Mouse (Mus musculus) midbrain, embryonic 14.5 days (tissue): ENCODE data around the gene Slc16a9. TPM values are rescaled to one million over a fixed set of nuclear protein-coding genes. Genes with fewer than 3 reads are reported as not detected.

Source experiments
- ATAC-seq: fragments of 200-750 bp; cut with Nextera tagmentation; 2 replicates; pipeline ENCODE4 v1.8.0; 2017; ENCODE audit warnings: moderate number of reproducible peaks, moderate library complexity; ENCODE audit not compliant: low FRiP score, low TSS enrichment
- DNase-seq: peaks from one replicate; pipeline ENCODE4 v3.0.0-alpha.2; 2015
- H3K27ac ChIP-seq: fragments of 300-500 bp; sonication (generic); replicated peaks from 2 replicates; pipeline ENCODE4 v1.5.1; 2014; ENCODE audit warnings: mild to moderate bottlenecking, low read depth, low read length, moderate library complexity
- H3K27me3 ChIP-seq: fragments of 300-500 bp; sonication (generic); 2 replicates; pipeline ENCODE4 v1.6.1; 2014; ENCODE audit warnings: low read length, control low read depth, mixed read lengths; ENCODE audit not compliant: control insufficient read depth, insufficient read depth
- H3K36me3 ChIP-seq: fragments of 300-500 bp; sonication (generic); 2 replicates; pipeline ENCODE4 v1.6.1; 2014; ENCODE audit warnings: low read length, control low read depth; ENCODE audit not compliant: control insufficient read depth, insufficient read depth
- H3K4me1 ChIP-seq: fragments of 300-500 bp; sonication (generic); 2 replicates; pipeline ENCODE4 v1.6.1; 2014; ENCODE audit warnings: mild to moderate bottlenecking, antibody characterized with exemption, low read length, control low read depth; ENCODE audit not compliant: control insufficient read depth, insufficient read depth
- H3K4me2 ChIP-seq: fragments of 300-500 bp; sonication (generic); 2 replicates; pipeline ENCODE4 v1.6.1; 2014; ENCODE audit warnings: mild to moderate bottlenecking, low read length, moderate library complexity
- H3K4me3 ChIP-seq: fragments of 300-500 bp; sonication (generic); replicated peaks from 2 replicates; pipeline ENCODE4 v1.5.1; 2014; ENCODE audit warnings: low read depth, low read length
- H3K9ac ChIP-seq: fragments of 300-500 bp; sonication (generic); replicated peaks from 2 replicates; pipeline ENCODE4 v1.6.1; 2014; ENCODE audit warnings: mild to moderate bottlenecking, low read length, moderate library complexity
- H3K9me3 ChIP-seq: fragments of 300-500 bp; sonication (generic); 2 replicates; pipeline ENCODE4 v1.6.1; 2016; ENCODE audit warnings: low read length, control low read depth, mixed read lengths; ENCODE audit not compliant: control insufficient read depth
- WGBS: fragments of 180-500 bp; shearing (Covaris S2); extraction: QIAGEN DNeasy Blood & Tissue Kit; methylation state at CpG from one replicate; pipeline ENCODE4 v1.1.7; 2014; 5-methylcytosine and 5-hydroxymethylcytosine counted together
- polyA plus RNA-seq: library from polyadenylated mRNA; unstranded; fragments of >200 nt; fragmentation: Nextera tagmentation; extraction: Ambion mirVana; gene quantifications from 2 replicates; pipeline ENCODE4 v1.2.1, GENCODE M21; 2014

Gene Slc16a9
- polyA plus RNA-seq, 1 experiment from 2014 or later: 1.1 TPM

GRCm38 (mm10) chr10:70287825-70288235 lies 42.9 kb downstream of the Slc16a9 start:
- peaks cover 20% of the 10 kb centered on the region; the same call in 1 of the 2 replicates for H3K4me1 ChIP-seq
- 33% methylated on average over 9 of the region's 9 CpGs for WGBS
- DNase-seq: peak; percentile 64
- no peaks in the 10 kb centered on the region for H3K27me3 ChIP-seq
- no peak overlapping the region for H3K4me2 ChIP-seq
- no peaks in the 10 kb centered on the region for H3K9me3 ChIP-seq
- no peak overlapping the region for H3K4me3 ChIP-seq
- no peak overlapping the region for H3K27ac ChIP-seq
- ATAC-seq: no peak
- no peaks in the 10 kb centered on the region for H3K36me3 ChIP-seq
- H3K9ac ChIP-seq: no peak overlapping the region

DNA sequence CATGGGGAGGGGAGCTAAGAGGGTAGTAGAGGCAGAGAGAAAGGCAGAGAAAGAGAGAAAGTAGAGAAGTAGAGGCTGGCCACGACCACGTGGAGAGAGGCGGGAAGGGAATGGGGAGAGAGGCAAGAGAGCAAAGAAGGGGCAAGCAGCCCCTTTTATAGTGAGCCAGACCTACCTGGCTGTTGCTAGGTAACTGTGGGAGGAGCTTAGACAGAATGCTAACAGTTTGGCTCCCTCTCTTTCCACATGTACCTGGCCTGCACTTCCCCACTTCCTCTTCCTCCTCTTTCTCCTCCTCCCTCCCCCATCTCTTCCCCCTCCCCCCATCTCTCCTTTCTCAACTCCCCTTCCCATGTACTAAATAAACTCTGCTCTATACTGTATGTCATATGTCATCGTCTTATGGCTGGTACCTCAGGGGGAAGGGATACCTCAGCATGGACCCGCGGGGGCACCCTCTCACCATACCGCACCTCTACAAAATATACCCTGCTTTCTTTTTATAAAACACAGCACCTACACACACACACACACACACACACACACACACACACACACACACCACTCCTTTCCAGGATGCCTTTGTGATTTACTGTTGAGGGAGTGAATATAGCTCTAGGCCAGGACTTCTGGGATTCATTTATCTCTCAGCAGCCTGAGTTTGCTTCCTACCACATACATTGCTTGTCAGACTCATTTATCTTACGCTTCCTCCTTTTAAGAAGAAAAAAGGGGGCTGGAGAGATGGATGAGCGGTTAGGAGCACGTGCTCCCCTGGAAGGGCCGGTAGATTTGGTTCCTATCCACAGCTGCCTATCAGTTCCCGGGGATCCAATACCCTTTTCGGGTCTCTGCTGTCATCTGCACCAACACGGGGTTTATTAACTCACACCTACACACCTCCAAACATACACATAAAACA lies 43.8 kb downstream of the Slc16a9 start:
- Histone ChIP-seq H3K36me3 (no peaks in the 10 kb centered on the region), H3K4me2 (no peak overlapping the region), H3K9me3 (no peaks in the 10 kb centered on the region), H3K27me3 (no peaks in the 10 kb centered on the region), H3K4me3 (no peak overlapping the region), H3K4me1 (peaks cover 20% of the 10 kb centered on the region; the same call in 1 of the 2 replicates), H3K27ac (no peak overlapping the region), H3K9ac (no peak overlapping the region)
- no peak for DNase-seq
- ATAC-seq: no peak
- 71% methylated on average over 14 of the region's 14 CpGs for WGBS

- H3K27ac ChIP-seq: peak overlapping the region; percentile 10; the same call in 1 of the 2 replicates
- no peak overlapping the region for H3K4me3 ChIP-seq
- no peak overlapping the region for H3K9ac ChIP-seq
- H3K27me3 ChIP-seq: no peaks in the 10 kb centered on the region
- no peak overlapping the region for H3K4me2 ChIP-seq
- H3K36me3 ChIP-seq: no peaks in the 10 kb centered on the region
- peaks cover 23% of the 10 kb centered on the region; the same call in 1 of the 2 replicates for H3K4me1 ChIP-seq
- WGBS: 15% methylated on average over 7 of the region's 7 CpGs
- DNase-seq (peak; percentile 74), ATAC-seq (no peak)
- no peaks in the 10 kb centered on the region for H3K9me3 ChIP-seq
Observed at GRCm38 (mm10) chr10:70292014-70292413, 47.1 kb downstream of the Slc16a9 start.

GRCm38 (mm10) chr10:70294094-70294493 lies 49.2 kb downstream of the Slc16a9 start:
- no peaks in the 10 kb centered on the region for H3K9me3 ChIP-seq
- 71% methylated on average over 8 of the region's 8 CpGs for whole genome bisulfite sequencing
- H3K9ac ChIP-seq: no peak overlapping the region
- H3K4me2 ChIP-seq: no peak overlapping the region
- ATAC-seq (no peak), DNase-seq (no peak)
- H3K27ac ChIP-seq: no peak overlapping the region
- no peak overlapping the region for H3K4me3 ChIP-seq
- H3K4me1 ChIP-seq: peaks cover 11% of the 10 kb centered on the region; the same call in 1 of the 2 replicates
- H3K27me3 ChIP-seq: no peaks in the 10 kb centered on the region
- no peaks in the 10 kb centered on the region for H3K36me3 ChIP-seq

DNA sequence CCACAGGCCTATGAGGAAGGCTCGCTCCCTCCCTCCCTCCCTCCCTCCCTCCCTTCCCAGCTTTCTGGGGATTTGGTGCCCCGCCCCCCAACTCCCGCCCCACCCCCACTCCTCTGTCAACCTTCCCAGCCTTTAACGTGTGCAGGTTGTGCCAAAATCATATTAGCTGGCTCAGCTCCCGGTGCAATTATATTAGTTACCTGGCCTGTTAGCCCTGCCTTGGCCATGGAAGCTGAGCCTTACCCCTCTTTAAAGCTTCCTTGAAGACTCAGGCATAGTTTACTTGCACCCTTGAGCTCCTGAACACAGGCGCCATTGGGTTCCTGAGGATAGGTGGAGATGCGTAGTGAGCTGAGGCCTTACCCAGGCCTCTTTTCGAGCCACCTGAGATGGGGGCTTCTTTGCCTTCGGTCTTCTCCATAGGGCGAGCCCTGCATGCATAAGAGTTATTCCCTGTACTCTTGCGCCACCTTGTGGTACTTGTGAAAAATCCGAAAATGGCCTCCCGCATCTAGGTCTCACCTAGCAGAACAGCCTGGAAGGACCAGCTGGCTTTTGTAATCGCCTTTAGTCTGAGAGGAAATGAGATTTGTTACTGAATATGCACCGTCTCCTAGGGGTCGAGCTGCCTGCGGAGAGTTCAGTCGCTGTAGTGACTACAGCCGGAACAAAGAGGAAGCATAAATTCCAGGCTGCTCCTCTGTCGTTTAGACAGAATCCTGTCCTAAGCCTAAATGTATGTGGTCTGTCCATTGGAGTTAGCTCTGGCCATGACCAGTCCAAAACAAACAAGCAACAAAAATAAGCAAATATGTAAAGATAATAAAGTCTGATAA lies 51.8 kb downstream of the Slc16a9 start:
- 6% methylated on average over 20 of the region's 20 CpGs for WGBS
- H3K9ac ChIP-seq: 0 out of 2 replicates have a peak overlapping the region, but pooled peaks have one; percentile 23
- peaks cover 9% of the 10 kb centered on the region; the same call in 1 of the 2 replicates for H3K4me1 ChIP-seq
- DNase-seq (peak; percentile 95), ATAC-seq (peak; percentile 80)
- no peaks in the 10 kb centered on the region for H3K36me3 ChIP-seq
- H3K27me3 ChIP-seq: no peaks in the 10 kb centered on the region
- H3K4me2 ChIP-seq: peak overlapping the region; percentile 31
- no peaks in the 10 kb centered on the region for H3K9me3 ChIP-seq
- H3K27ac ChIP-seq: no peak overlapping the region; the same call in 1 of the 2 replicates
- H3K4me3 ChIP-seq: no peak overlapping the region

- no peaks in the 10 kb centered on the region for H3K9me3 ChIP-seq
- H3K4me1 ChIP-seq: 0 out of 2 replicates have a peak, but pooled peaks cover 3% of the 10 kb centered on the region
- H3K4me2 ChIP-seq: no peak overlapping the region
- H3K36me3 ChIP-seq: no peaks in the 10 kb centered on the region
- DNase-seq (no peak), ATAC-seq (no peak)
- no peak overlapping the region for H3K9ac ChIP-seq
- no peak overlapping the region for H3K4me3 ChIP-seq
- H3K27ac ChIP-seq: no peak overlapping the region
- WGBS: 89% methylated on average over 2 of the region's 2 CpGs
- H3K27me3 ChIP-seq: no peaks in the 10 kb centered on the region
Observed at GRCm38 (mm10) chr10:70299118-70299517, 54.2 kb downstream of the Slc16a9 start.

DNA sequence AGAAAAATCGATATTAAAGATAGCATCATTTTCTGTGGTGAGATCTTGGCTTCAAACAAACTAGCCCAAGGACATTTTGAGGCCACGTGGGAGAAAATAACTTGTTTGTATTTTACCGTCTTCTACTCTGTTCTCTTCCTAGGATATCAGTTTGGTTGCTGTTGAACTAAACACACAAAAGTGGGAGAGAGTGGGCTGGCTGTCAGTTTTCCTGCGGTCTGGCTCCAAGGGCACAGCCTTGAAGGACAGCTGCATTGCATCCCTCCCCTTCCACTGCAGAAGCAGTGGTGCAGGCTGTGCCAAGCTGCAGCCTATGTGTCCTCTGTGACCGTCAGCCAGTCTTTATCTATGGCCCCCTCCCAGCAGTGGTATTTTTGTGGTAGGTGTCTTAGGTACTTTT lies 54.8 kb downstream of the Slc16a9 start:
- 0 out of 2 replicates have a peak, but pooled peaks cover 3% of the 10 kb centered on the region for H3K4me1 ChIP-seq
- H3K27ac ChIP-seq: 0 out of 2 replicates have a peak overlapping the region, but pooled peaks have one; percentile 6
- ATAC-seq: no peak
- H3K9me3 ChIP-seq: no peaks in the 10 kb centered on the region
- H3K4me2 ChIP-seq: no peak overlapping the region
- 53% methylated on average over 5 of the region's 5 CpGs for WGBS
- DNase-seq: peak; percentile 33
- no peaks in the 10 kb centered on the region for H3K27me3 ChIP-seq
- H3K9ac ChIP-seq: no peak overlapping the region
- H3K36me3 ChIP-seq: no peaks in the 10 kb centered on the region
- no peak overlapping the region for H3K4me3 ChIP-seq

DNA sequence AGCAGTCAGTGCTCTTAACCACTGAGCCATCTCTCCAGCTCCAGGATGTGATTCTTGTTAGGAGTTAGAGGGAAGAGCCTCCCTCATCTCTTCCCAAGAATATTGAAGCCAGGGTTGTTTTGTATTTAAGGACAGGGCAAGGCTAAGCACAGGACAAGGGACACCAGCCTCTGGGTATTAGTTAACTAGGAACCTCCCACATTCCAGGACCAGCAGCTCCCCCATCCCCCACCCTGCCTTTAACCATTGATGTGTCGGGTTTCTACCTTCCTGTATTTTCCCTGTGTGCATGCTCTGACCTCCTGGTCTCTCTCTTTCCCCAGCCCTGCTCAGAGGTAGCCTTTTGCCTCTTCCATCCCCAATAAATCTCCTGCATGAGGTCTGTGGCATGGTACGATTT lies 56.3 kb downstream of the Slc16a9 start:
- no peaks in the 10 kb centered on the region for H3K36me3 ChIP-seq
- 52% methylated on average over 2 of the region's 2 CpGs for WGBS
- no peak overlapping the region for H3K9ac ChIP-seq
- H3K4me3 ChIP-seq: no peak overlapping the region
- H3K4me1 ChIP-seq: 0 out of 2 replicates have a peak, but pooled peaks cover 3% of the 10 kb centered on the region
- H3K27me3 ChIP-seq: no peaks in the 10 kb centered on the region
- no peak for DNase-seq
- no peak overlapping the region for H3K4me2 ChIP-seq
- H3K9me3 ChIP-seq: no peaks in the 10 kb centered on the region
- no peak overlapping the region for H3K27ac ChIP-seq
- no peak for ATAC-seq
